Mouse (Mus musculus) liver, adult 2 months (tissue): ENCODE measurements around the gene Map3k20.

ENCODE experiments used
- CTCF ChIP-seq: fragments of 200-500 bp; IDR thresholded peaks from 2 replicates; pipeline ENCODE4 v1.5.1; 2011; ENCODE audit warnings: low read depth, low read length, control low read depth
- POLR2A ChIP-seq: fragments of 200-500 bp; IDR thresholded peaks from 2 replicates; pipeline ENCODE4 v1.6.1; 2011; ENCODE audit warnings: low read length, control low read depth; ENCODE audit not compliant: insufficient read depth; ENCODE audit errors: extremely low read depth

DNA sequence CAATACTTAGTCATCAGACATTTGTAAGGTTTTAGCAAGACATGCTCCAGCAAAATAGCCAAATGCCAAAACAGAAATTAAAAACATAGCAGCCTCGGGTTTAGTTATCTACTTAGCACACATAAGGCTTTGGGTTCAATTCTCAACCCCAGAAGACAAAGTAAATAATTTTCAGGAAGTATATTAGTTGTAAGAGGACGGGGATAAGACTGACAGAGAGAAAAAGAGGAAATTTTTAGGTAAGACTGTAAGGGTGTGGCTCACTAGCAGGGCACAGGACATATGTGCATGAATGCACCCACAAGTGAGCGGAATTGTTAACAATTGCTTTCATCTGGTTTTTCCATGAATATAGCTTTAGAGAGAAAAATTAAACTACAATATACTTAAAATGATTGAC, 158.5 kb downstream of the Map3k20 start:
- TF ChIP-seq POLR2A = no peak
- no peak for TF ChIP-seq CTCF
